Mouse (Mus musculus) forebrain, embryonic 12.5 days (tissue): ENCODE data around the gene Arhgap21. TPM values are rescaled to one million over a fixed set of nuclear protein-coding genes. Genes with fewer than 3 reads are reported as not detected.

Experiments used
- ATAC-seq: fragments of 200-750 bp; cut with Nextera tagmentation; 2 replicates; pipeline ENCODE4 v1.8.0; 2017; ENCODE audit warnings: moderate TSS enrichment; ENCODE audit not compliant: low FRiP score
- H3K27ac ChIP-seq: fragments of 300-500 bp; sonication (generic); 2 replicates; pipeline ENCODE4 v1.5.1; 2016; ENCODE audit warnings: mild to moderate bottlenecking
- H3K27me3 ChIP-seq: fragments of 300-500 bp; sonication (generic); 2 replicates; pipeline ENCODE4 v1.6.1; 2016; ENCODE audit warnings: mild to moderate bottlenecking
- H3K36me3 ChIP-seq: fragments of 300-500 bp; sonication (generic); replicated peaks from 2 replicates; pipeline ENCODE4 v1.6.1; 2016; ENCODE audit warnings: mild to moderate bottlenecking
- H3K4me1 ChIP-seq: fragments of 300-500 bp; sonication (generic); 2 replicates; pipeline ENCODE4 v1.6.1; 2016
- H3K4me2 ChIP-seq: fragments of 300-500 bp; sonication (generic); 2 replicates; pipeline ENCODE4 v1.6.1; 2016; ENCODE audit warnings: mild to moderate bottlenecking, moderate library complexity
- H3K4me3 ChIP-seq: fragments of 300-500 bp; sonication (generic); replicated peaks from 2 replicates; pipeline ENCODE4 v1.5.1; 2016; ENCODE audit warnings: mild to moderate bottlenecking
- H3K9ac ChIP-seq: fragments of 300-500 bp; sonication (generic); 2 replicates; pipeline ENCODE4 v1.6.1; 2016; ENCODE audit warnings: mild to moderate bottlenecking
- H3K9me3 ChIP-seq: fragments of 300-500 bp; sonication (generic); 2 replicates; pipeline ENCODE4 v1.6.1; 2016
- WGBS: fragments of 180-500 bp; shearing (Covaris S2); methylation state at CpG from one replicate; pipeline ENCODE4 v1.1.7; 2016; 5-methylcytosine and 5-hydroxymethylcytosine counted together
- polyA plus RNA-seq: library from polyadenylated mRNA; unstranded; fragments of >200 nt; fragmentation: Nextera tagmentation; extraction: Ambion mirVana; gene quantifications from 2 replicates; pipeline ENCODE4 v1.2.1, GENCODE M21; 2016

The Arhgap21 gene
- polyA plus RNA-seq, 1 experiment from 2014 or later: 55.8 TPM

DNA sequence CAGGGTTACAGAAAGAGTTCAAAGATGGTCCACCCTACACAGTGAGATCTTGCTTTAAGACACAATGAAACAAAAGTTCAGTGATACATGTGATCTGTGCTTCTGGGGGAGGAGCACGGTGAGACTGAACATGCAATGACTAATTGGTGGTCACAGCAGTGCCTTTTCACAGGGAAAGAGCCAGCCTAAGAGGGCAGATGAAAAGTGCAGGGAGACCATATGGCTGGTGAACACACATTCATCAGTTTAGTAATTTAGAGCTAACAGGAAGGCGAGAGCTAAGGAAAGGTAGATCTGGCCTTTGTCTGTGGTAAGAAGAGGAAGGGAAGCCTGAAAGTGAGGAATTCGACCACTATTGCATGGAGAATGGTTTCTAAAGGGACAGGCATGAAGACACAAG lies 102.9 kb downstream of the Arhgap21 start:
- Histone ChIP-seq H3K4me3 (no peak overlapping the region), H3K4me1 (no peaks in the 10 kb centered on the region), H3K36me3 (peaks cover 76% of the 10 kb centered on the region), H3K4me2 (no peak overlapping the region), H3K9me3 (no peaks in the 10 kb centered on the region), H3K9ac (no peak overlapping the region), H3K27ac (no peak overlapping the region), H3K27me3 (no peaks in the 10 kb centered on the region)
- 82% methylated on average over 3 of the region's 3 CpGs for WGBS
- no peak for ATAC-seq

DNA sequence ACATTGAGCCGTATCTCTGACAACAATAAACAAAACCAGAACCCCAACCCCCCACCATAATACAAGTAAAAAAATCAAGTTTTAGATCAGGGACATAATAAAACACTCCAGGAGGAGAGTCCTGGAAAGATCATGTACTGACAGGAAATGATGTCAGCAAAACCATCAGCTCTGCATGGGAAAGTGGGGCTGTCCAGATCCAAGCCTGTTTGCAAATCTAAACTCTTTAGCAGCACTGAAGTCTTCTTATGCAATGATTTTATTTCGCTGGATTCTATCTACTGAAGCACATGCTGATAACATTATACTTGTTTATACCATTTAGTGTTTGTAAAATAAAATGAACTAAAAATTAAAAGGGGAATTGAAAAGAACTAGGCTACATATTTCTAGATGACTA lies 104.1 kb downstream of the Arhgap21 start:
- Histone ChIP-seq H3K4me2 (no peak overlapping the region), H3K27ac (no peak overlapping the region), H3K36me3 (peaks cover 83% of the 10 kb centered on the region), H3K4me3 (no peak overlapping the region), H3K4me1 (no peaks in the 10 kb centered on the region), H3K9me3 (no peaks in the 10 kb centered on the region), H3K9ac (no peak overlapping the region), H3K27me3 (no peaks in the 10 kb centered on the region)
- no peak for ATAC-seq
- 97% methylated on average over 2 of the region's 2 CpGs for WGBS

DNA sequence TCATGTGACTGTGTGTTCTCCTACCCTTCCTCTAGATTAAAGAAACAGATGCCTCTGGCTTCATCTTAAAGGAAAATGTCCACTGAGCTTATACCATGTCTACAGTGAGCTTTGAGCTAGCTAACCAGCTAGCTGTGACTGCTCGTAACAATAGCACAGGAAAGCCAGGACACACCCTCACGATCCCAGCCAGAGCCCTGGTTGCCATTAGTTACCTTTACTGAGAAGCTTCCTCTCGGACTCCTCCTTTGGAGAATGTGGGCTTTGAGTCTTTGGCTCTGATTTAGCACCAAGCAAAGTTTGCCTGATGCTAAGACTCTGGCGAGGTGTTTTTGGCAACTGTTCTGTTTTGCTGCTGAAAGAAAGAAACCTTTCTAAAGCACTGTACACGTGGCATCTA lies 107.9 kb downstream of the Arhgap21 start:
- H3K27me3 ChIP-seq: no peaks in the 10 kb centered on the region
- no peaks in the 10 kb centered on the region for H3K4me1 ChIP-seq
- no peaks in the 10 kb centered on the region for H3K9me3 ChIP-seq
- H3K9ac ChIP-seq: no peak overlapping the region
- no peak overlapping the region for H3K4me3 ChIP-seq
- no peak overlapping the region for H3K27ac ChIP-seq
- H3K36me3 ChIP-seq: peaks cover 89% of the 10 kb centered on the region
- no peak for ATAC-seq
- no peak overlapping the region for H3K4me2 ChIP-seq
- WGBS: 77% methylated on average over 5 of the region's 5 CpGs

DNA sequence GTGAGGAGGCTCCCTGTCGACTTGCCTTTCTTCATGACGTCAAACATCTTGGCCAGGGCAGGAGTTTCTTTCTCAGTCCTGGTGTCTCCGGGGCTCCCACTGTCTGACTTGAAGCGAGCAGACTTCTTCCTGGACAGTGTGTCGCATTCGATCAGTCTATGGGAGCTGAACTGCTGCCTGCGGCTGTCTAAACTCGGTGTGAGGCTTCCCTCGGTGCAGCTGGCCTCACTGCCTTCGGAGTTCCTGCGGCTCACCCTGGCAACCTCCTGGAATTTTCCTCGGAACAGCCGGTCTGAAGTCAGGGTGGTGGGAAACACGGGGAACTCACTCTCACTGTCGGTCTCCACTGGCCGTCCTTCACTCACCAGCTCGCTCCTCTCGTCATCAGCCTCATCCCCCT lies 119.3 kb downstream of the Arhgap21 start:
- Histone ChIP-seq H3K9ac (no peak overlapping the region), H3K36me3 (peaks cover 77% of the 10 kb centered on the region), H3K27ac (no peak overlapping the region), H3K4me1 (no peaks in the 10 kb centered on the region), H3K4me2 (no peak overlapping the region), H3K9me3 (no peaks in the 10 kb centered on the region), H3K27me3 (no peaks in the 10 kb centered on the region), H3K4me3 (no peak overlapping the region)
- 90% methylated on average over 18 of the region's 18 CpGs for whole genome bisulfite sequencing
- ATAC-seq: no peak

DNA sequence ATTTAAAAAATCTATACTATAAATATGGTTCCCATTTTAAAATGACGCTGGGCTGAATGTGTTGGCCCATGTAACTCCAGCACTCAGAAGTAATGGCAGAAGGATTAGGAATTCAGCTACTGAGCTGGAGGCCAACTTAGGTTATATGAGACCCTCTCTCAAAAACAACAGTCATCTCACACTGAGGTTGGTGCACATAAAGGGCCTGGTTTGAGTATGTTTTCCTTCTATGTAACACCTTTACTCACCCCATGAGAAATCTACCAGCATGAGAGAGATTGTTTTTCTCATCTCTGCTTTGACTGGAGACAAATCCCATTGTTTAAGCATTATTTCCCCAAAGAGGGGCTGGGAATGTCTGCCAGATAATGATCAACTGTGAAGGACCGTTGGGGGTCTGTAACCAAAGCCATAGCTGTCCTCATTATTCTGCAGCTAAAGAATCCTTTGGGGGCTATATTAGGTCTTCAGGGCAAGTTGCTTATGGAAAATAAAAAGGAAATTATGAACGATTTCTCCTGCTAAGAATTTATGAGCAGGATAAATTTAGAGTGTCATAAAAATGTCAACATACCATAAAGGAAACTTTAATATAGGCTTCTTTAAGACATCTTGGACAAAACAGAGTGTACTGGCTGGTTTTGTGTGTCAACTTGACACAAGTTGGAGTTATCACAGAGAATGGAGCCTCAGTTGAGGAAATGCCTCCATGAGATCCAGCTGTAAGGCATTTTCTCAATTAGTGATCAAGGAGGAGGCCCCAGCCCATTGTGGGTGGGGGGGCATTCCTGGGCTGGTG lies 136.9 kb downstream of the Arhgap21 start:
- Histone ChIP-seq H3K36me3 (no peaks in the 10 kb centered on the region), H3K4me1 (no peaks in the 10 kb centered on the region), H3K4me3 (no peak overlapping the region), H3K27me3 (no peaks in the 10 kb centered on the region), H3K9ac (no peak overlapping the region), H3K4me2 (no peak overlapping the region), H3K27ac (no peak overlapping the region), H3K9me3 (no peaks in the 10 kb centered on the region)
- 83% methylated on average over 3 of the region's 3 CpGs for WGBS
- no peak for ATAC-seq

DNA sequence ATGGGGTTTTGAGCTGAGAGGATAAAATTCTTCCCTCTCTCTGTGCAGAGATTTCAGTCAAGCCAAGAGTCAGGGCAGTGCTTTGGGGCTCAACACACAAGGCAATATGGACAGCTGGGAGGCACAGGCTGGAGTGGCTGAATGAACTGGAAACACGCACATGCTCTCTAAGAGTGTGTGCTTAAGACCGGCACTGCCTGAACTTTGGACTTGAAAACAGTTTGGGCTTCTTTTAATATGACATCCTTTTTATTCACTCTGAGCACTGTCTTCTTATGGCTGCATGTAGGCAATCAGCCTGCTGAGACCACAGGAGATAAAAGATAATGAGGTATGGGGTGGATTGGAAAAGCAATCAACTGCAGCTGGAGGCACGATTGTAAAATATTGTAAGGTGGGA lies 137.8 kb downstream of the Arhgap21 start:
- no peak overlapping the region for H3K4me2 ChIP-seq
- no peaks in the 10 kb centered on the region for H3K4me1 ChIP-seq
- no peak overlapping the region for H3K27ac ChIP-seq
- H3K9ac ChIP-seq: no peak overlapping the region
- no peaks in the 10 kb centered on the region for H3K36me3 ChIP-seq
- no peaks in the 10 kb centered on the region for H3K9me3 ChIP-seq
- H3K4me3 ChIP-seq: no peak overlapping the region
- ATAC-seq: no peak
- H3K27me3 ChIP-seq: no peaks in the 10 kb centered on the region
- 90% methylated on average over 3 of the region's 3 CpGs for WGBS

DNA sequence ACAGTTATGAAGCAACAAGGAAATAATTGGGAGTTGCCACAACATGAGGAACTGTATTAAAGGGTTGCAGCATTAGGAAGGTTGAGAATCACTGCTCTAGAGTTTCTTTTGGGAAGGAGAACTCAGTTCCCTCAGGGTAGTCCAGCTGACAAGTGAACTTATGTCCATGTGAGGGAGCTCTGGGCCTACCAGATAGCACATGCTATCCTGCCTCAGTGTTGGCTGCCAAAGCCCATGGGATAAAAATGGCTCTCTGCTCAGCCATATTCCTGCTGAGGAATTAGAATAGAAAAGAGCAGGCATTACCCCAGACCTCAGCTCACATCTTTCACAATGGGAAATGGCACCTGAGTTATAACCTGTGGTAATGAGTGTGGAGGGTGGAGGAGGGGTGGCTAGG lies 142.4 kb downstream of the Arhgap21 start:
- no peak for ATAC-seq
- Histone ChIP-seq H3K27me3 (no peaks in the 10 kb centered on the region), H3K36me3 (no peaks in the 10 kb centered on the region), H3K9me3 (no peaks in the 10 kb centered on the region), H3K4me2 (no peak overlapping the region), H3K4me1 (no peaks in the 10 kb centered on the region), H3K9ac (no peak overlapping the region), H3K27ac (no peak overlapping the region), H3K4me3 (no peak overlapping the region)

DNA sequence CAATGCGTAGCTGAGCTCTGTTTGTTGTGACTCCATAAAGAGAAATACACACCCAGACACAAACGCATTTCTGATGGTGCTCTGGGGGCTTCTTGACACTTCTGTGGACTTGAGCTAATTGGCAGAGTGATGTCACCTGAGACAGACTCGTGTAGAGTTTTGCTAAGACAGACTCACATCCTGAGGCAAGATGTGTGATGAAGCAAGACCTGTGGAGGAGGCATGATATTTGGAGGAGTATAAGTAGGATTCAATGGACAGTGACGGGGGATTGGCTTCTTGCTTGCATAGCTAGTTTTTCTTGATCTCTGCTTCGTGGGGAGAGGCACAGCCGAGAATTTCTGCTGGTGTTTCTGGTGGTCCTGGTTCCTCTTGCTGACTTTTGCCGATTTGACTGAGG lies 150.5 kb downstream of the Arhgap21 start:
- Histone ChIP-seq H3K4me3 (no peak overlapping the region), H3K36me3 (no peaks in the 10 kb centered on the region), H3K27me3 (no peaks in the 10 kb centered on the region), H3K9me3 (no peaks in the 10 kb centered on the region), H3K4me1 (no peaks in the 10 kb centered on the region), H3K4me2 (no peak overlapping the region), H3K9ac (no peak overlapping the region), H3K27ac (no peak overlapping the region)
- 87% methylated on average over 7 of the region's 7 CpGs for WGBS
- ATAC-seq: no peak

DNA sequence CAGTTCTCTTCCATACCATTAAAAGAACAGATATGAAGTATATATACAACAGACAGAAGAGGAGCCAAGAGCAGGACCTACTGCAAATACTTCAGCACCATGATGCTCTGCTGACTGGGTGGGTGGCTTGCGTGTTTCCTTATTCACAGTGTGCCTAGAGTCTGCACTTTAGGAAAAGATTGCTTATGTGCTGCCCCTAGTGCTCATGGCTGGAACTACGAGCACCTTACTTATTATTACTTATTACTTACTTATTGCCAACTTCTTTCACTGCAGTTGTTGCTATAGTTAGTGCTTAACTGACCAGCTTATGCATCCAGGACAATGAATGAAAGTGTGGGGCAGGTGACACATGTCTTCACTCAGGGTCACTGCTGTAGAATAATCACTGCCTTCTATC lies 154.7 kb downstream of the Arhgap21 start:
- H3K4me2 ChIP-seq: no peak overlapping the region
- 85% methylated on average over 2 of the region's 2 CpGs for WGBS
- H3K36me3 ChIP-seq: 0 out of 2 replicates have a peak, but pooled peaks cover 1% of the 10 kb centered on the region
- no peaks in the 10 kb centered on the region for H3K9me3 ChIP-seq
- no peak overlapping the region for H3K27ac ChIP-seq
- no peak overlapping the region for H3K4me3 ChIP-seq
- no peaks in the 10 kb centered on the region for H3K27me3 ChIP-seq
- ATAC-seq: no peak
- H3K9ac ChIP-seq: no peak overlapping the region
- no peaks in the 10 kb centered on the region for H3K4me1 ChIP-seq

DNA sequence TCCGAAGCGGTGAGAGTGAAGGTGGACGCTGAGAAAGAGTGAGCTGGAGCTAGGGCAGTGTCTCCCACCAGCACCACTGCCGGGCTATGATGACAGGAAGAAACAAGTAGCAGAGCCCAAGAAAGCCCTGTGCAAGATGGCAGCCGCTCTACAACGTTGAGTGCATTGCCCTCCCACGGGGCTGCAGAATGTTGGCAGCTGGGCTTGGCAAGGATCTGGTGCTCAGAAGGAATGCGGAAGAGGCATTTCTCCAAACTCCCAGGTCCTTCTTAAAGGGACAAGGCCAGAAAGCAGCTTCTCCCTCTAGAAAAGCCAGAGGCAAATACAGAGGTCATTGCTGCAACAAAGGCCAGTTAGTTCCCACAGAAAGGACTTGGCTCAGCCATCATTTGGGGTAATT lies 157.2 kb downstream of the Arhgap21 start:
- Histone ChIP-seq H3K36me3 (peaks cover 4% of the 10 kb centered on the region; the same call in 1 of the 2 replicates), H3K4me1 (no peaks in the 10 kb centered on the region), H3K4me3 (no peak overlapping the region), H3K9ac (no peak overlapping the region), H3K27me3 (no peaks in the 10 kb centered on the region), H3K4me2 (no peak overlapping the region), H3K9me3 (no peaks in the 10 kb centered on the region), H3K27ac (no peak overlapping the region)
- ATAC-seq: no peak
- 90% methylated on average over 8 of the region's 8 CpGs for WGBS

DNA sequence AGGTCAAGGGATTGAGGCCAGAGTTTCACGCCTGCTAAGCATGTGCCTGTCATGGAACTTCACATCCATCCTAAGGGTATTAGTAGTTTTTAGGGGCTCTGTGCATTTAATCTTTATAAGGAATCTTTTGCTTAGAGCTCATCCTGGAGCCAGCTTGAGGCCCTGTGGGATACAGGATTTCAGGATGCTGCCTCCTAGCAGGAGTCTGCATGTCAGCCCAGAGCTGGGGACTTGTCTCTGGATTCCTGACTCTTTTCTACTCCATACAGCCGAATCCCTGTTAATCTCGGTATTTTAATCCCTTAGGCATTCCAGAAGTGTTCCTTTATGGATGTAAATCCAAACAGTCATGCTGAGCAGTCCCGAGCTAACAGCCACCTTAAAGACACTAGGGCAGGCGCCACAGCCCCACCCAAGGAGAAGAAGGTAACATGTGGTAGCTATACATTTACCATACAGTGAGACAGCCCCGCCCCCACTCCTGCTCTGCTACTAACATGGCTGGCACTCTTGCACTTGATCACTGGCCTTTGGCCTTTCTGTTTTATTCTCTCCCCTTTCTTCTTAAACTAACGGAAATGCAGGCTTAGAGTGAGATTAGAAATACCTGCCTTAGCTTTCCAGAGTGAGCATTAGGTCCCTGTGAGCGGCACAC lies 167.3 kb downstream of the Arhgap21 start:
- H3K27me3 ChIP-seq: no peaks in the 10 kb centered on the region
- H3K9ac ChIP-seq: no peak overlapping the region
- no peak overlapping the region for H3K27ac ChIP-seq
- peaks cover 19% of the 10 kb centered on the region for H3K36me3 ChIP-seq
- no peak overlapping the region for H3K4me3 ChIP-seq
- no peak for ATAC-seq
- no peaks in the 10 kb centered on the region for H3K9me3 ChIP-seq
- no peaks in the 10 kb centered on the region for H3K4me1 ChIP-seq
- 71% methylated on average over 8 of the region's 8 CpGs for WGBS
- no peak overlapping the region for H3K4me2 ChIP-seq
